Mouse (Mus musculus) heart, adult 2 months (tissue): ENCODE measurements at regions not wholly inside any gene's neighbourhood (a gene's known extent, or its start where the extent isn't known, plus 50 kb on each side); places are given as distances from the start of the nearest gene placed in this dataset.

Source experiments
- DNase-seq, 2 experiments: peaks; one replicate each; pipeline ENCODE4 v3.0.0; 2021
- H3K27ac ChIP-seq: fragments of 200-600 bp; 2 replicates; pipeline ENCODE4 v1.8.1; 2022
- H3K27me3 ChIP-seq: fragments of 200-500 bp; 2 replicates; pipeline ENCODE4 v1.6.1; 2012; ENCODE audit warnings: mild to moderate bottlenecking, low read length, inconsistent platforms, mixed read lengths; ENCODE audit not compliant: control insufficient read depth, insufficient read depth
- H3K36me3 ChIP-seq: fragments of 200-500 bp; 2 replicates; pipeline ENCODE4 v1.6.1; 2012; ENCODE audit warnings: low read length, inconsistent platforms; ENCODE audit not compliant: control insufficient read depth, insufficient read depth
- H3K4me1 ChIP-seq: fragments of 200-500 bp; 2 replicates; pipeline ENCODE4 v1.6.1; 2011; ENCODE audit warnings: low read length; ENCODE audit not compliant: control insufficient read depth, insufficient read depth
- H3K4me3 ChIP-seq: fragments of 200-600 bp; 2 replicates; pipeline ENCODE4 v1.8.1; 2022
- H3K79me2 ChIP-seq: fragments of 200-500 bp; replicated peaks from 2 replicates; pipeline ENCODE4 v1.6.1; 2012; ENCODE audit warnings: mild to moderate bottlenecking, inconsistent platforms, low read length, moderate library complexity, mixed read lengths; ENCODE audit not compliant: control insufficient read depth, insufficient read depth
- H3K9ac ChIP-seq: fragments of 200-500 bp; 2 replicates; pipeline ENCODE4 v1.6.1; 2012; ENCODE audit warnings: low read depth, mild to moderate bottlenecking, control low read depth, inconsistent platforms, low read length, mixed read lengths
- CTCF ChIP-seq: fragments of 200-600 bp; IDR thresholded peaks from 2 replicates; pipeline ENCODE4 v1.8.1; 2022; ENCODE audit warnings: antibody characterized with exemption, mild to moderate bottlenecking, moderate library complexity
- EP300 ChIP-seq: fragments of 200-500 bp; IDR thresholded peaks from 2 replicates; pipeline ENCODE4 v1.6.1; 2011; ENCODE audit warnings: low read depth, low read length, control low read depth; ENCODE audit not compliant: insufficient read depth
- POLR2A ChIP-seq: fragments of 200-500 bp; IDR thresholded peaks from 2 replicates; pipeline ENCODE4 v1.6.1; 2011; ENCODE audit warnings: mild to moderate bottlenecking, low read depth, low read length, control low read depth; ENCODE audit not compliant: insufficient read depth
- WGBS: fragments of 180-500 bp; shearing (Covaris S2); methylation state at CpG from one replicate; pipeline ENCODE4 v1.1.7; 2018; 5-methylcytosine and 5-hydroxymethylcytosine counted together
- intact Hi-C: fragments of 180-260 bp; cut with DNase I; formaldehyde crosslinking; loops from one replicate; pipeline ENCODE4 v1.15.1; 2025

- no peaks in the 10 kb centered on the region for H3K36me3 ChIP-seq
- DNase-seq, result no peak
- TF ChIP-seq POLR2A, result no peak
- TF ChIP-seq CTCF, result no peak
- TF ChIP-seq EP300, result no peak
- intact Hi-C loops, result no loop called here
- H3K27ac ChIP-seq, result no peak overlapping the region
- 30% methylated on average over 6 of the region's 6 CpGs for WGBS
- H3K79me2 ChIP-seq, result no peaks in the 10 kb centered on the region
- H3K4me1 ChIP-seq, result no peaks in the 10 kb centered on the region
- H3K27me3 ChIP-seq, result no peaks in the 10 kb centered on the region
- H3K4me3 ChIP-seq, result no peak overlapping the region
- H3K9ac ChIP-seq, result no peak overlapping the region
Observed at GRCm38 (mm10) chr10:22915785-22916514, 96.0 kb upstream of the Tcf21 start.

DNA sequence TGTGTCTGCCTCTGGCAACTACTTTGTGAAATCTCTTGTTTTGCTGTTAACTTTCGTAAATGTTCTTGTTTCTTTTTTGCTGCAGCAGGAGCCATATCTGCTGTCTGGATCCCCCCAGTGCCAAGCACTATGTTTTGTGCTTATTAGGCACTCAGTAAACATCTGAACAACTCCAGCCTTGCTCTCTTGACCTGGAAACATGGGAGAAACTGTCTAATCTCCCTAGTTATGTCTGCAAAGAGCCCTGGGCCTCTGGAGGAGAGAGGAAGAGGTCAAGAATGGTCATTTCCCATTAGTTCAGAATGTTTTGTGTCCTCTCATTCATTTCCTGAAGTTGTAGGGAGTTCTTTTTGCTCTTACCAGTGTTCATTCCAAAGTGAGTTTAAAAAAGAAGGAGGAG is 93.1 kb upstream of the Tcf21 start:
- H3K79me2 ChIP-seq, result no peaks in the 10 kb centered on the region
- H3K9ac ChIP-seq, result no peak overlapping the region
- no peak overlapping the region for H3K27ac ChIP-seq
- DNase-seq, result no peak
- intact Hi-C loops, result no loop called here
- TF ChIP-seq POLR2A (no peak), EP300 (no peak), CTCF (no peak)
- no peak overlapping the region for H3K4me3 ChIP-seq
- H3K27me3 ChIP-seq, result no peaks in the 10 kb centered on the region
- H3K4me1 ChIP-seq, result no peaks in the 10 kb centered on the region
- no peaks in the 10 kb centered on the region for H3K36me3 ChIP-seq
- WGBS, result 56% methylated on average over 1 of the region's 1 CpGs

GRCm38 (mm10) chr10:22908640-22909039 is 88.7 kb upstream of the Tcf21 start:
- intact Hi-C loops, result no loop called here
- no peaks in the 10 kb centered on the region for H3K79me2 ChIP-seq
- H3K9ac ChIP-seq, result no peak overlapping the region
- H3K27me3 ChIP-seq, result no peaks in the 10 kb centered on the region
- H3K4me3 ChIP-seq, result no peak overlapping the region
- 50% methylated on average over 6 of the region's 6 CpGs for WGBS
- H3K36me3 ChIP-seq, result no peaks in the 10 kb centered on the region
- TF ChIP-seq CTCF (no peak), POLR2A (no peak), EP300 (no peak)
- H3K4me1 ChIP-seq, result no peaks in the 10 kb centered on the region
- DNase-seq, result no peak
- H3K27ac ChIP-seq, result no peak overlapping the region

DNA sequence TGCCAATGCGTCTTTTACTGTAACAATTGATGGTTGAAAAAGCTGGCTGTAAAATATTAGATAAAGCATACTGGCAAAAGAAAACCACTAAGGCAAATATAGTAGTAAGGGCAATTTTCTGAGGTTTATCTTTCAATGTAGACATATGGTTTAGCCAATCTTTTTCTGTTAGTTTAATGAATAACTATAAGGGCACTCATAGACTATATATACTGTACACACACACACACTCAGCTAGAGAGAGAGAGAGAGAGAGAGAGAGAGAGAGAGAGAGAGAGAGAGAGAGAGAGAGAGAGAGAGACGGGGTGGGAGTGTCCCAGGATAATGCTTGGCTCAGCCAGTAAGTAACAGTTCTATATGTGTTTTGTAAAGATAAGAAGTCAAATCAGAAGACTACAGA is 85.3 kb upstream of the Tcf21 start:
- Histone ChIP-seq H3K9ac (no peak overlapping the region), H3K36me3 (no peaks in the 10 kb centered on the region), H3K27ac (no peak overlapping the region), H3K79me2 (no peaks in the 10 kb centered on the region), H3K4me1 (no peaks in the 10 kb centered on the region), H3K27me3 (no peaks in the 10 kb centered on the region), H3K4me3 (no peak overlapping the region)
- TF ChIP-seq CTCF, result no peak
- DNase-seq, result no peak
- WGBS, result 67% methylated on average over 2 of the region's 2 CpGs
- intact Hi-C loops, result no loop called here

GRCm38 (mm10) chr10:22893442-22893985 is 73.5 kb upstream of the Tcf21 start:
- H3K9ac ChIP-seq, result no peak overlapping the region
- no peak for DNase-seq
- H3K27ac ChIP-seq, result no peak overlapping the region
- TF ChIP-seq POLR2A, result no peak
- no peak for TF ChIP-seq EP300
- TF ChIP-seq CTCF, result no peak
- 60% methylated on average over 10 of the region's 10 CpGs for WGBS
- no peaks in the 10 kb centered on the region for H3K27me3 ChIP-seq
- no peaks in the 10 kb centered on the region for H3K36me3 ChIP-seq
- H3K4me3 ChIP-seq, result no peak overlapping the region
- intact Hi-C loops, result no loop called here
- H3K79me2 ChIP-seq, result no peaks in the 10 kb centered on the region
- no peaks in the 10 kb centered on the region for H3K4me1 ChIP-seq

GRCm38 (mm10) chr10:22887451-22887850 is 67.5 kb upstream of the Tcf21 start:
- Histone ChIP-seq H3K4me1 (no peaks in the 10 kb centered on the region), H3K4me3 (no peak overlapping the region), H3K27ac (no peak overlapping the region; the same call in 1 of the 2 replicates), H3K9ac (no peak overlapping the region), H3K36me3 (no peaks in the 10 kb centered on the region), H3K79me2 (no peaks in the 10 kb centered on the region), H3K27me3 (no peaks in the 10 kb centered on the region)
- peak; percentile 40 to 60 for DNase-seq
- intact Hi-C loops, result no loop called here
- WGBS, result 25% methylated on average over 6 of the region's 6 CpGs
- 0 out of 2 replicates have a peak, but pooled peaks have one; percentile 21 for TF ChIP-seq POLR2A
- TF ChIP-seq CTCF, result no peak
